Mouse (Mus musculus) olfactory bulb, adult 2 months (tissue): ENCODE measurements at regions not wholly inside any gene's neighbourhood (a gene's known extent, or its start where the extent isn't known, plus 50 kb on each side); places are given as distances from the start of the nearest gene placed in this dataset.

ENCODE experiments used
- CTCF ChIP-seq: fragments of 200-500 bp; IDR thresholded peaks from 2 replicates; pipeline ENCODE4 v1.5.1; 2012; ENCODE audit warnings: low read depth, mild to moderate bottlenecking, low read length, moderate library complexity; ENCODE audit not compliant: insufficient read depth
- POLR2A ChIP-seq: fragments of 200-500 bp; IDR thresholded peaks from 2 replicates; pipeline ENCODE4 v1.6.1; 2012; ENCODE audit warnings: mild to moderate bottlenecking, low read depth, low read length, moderate library complexity; ENCODE audit not compliant: insufficient read depth

DNA sequence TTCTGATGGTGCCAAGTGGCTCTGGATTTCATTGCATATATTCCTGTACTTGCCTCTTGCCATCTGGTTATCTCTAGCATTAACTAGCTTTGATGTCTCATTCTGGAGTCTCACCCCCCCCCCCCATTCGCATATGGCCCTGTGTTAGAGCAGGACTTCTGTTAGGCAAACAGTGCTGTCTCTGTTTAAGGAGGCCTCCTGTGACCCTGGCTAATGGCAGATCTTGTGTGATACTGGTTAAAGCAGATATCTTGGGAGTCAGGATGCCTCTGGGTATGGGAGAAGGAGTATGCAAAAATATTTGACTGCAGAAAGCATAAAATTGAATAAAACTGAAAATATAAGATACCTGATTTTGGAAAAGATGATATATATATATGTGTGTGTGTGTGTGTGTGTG, 923.6 kb upstream of the Gm5150 start:
- no peak for TF ChIP-seq CTCF
- TF ChIP-seq POLR2A, result no peak
